Mouse (Mus musculus): ENCODE results near the gene Crtap. TPM values are rescaled to one million over a fixed set of nuclear protein-coding genes. Genes with fewer than 3 reads are reported as not detected.
"Not testable (repeated sequence)": the region's sequence is repeated elsewhere in the genome, so short reads cannot be mapped to it uniquely, and the experiment has no call there.

The Crtap gene
- polyA plus RNA-seq, 1 experiment from 2014 or later = 34.2 TPM

DNA sequence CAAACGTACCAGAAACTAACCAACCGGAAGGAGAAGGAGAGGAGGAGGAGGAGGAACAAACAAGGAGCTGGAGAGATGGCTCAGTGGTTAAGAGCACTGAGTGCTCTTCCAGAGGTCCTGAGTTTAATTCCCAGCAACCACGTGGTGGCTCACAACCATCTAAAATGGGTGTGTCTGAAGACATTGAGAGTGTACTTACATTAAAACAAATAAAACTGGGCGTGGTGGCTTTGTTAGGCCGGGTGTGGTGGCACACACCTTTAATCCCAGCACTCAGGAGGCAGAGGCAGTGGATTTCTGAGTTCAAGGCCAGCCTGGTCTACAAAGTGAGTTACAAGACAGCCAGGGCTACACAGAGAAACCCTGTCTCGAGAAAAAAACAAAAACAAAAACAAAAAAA lies 3.7 kb upstream of the Crtap start:
- H3K4me3 ChIP-seq; H3K4me1 ChIP-seq (replicated peaks); H3K4me2 ChIP-seq; ATAC-seq (ENCODE audit: low read depth); H3K9ac ChIP-seq; H3K36me3 ChIP-seq; H3K27me3 ChIP-seq; H3K27ac ChIP-seq (replicated peaks); H3K9me3 ChIP-seq: not testable (repeated sequence)
- 69% methylated on average over 6 of the region's 6 CpGs for WGBS

DNA sequence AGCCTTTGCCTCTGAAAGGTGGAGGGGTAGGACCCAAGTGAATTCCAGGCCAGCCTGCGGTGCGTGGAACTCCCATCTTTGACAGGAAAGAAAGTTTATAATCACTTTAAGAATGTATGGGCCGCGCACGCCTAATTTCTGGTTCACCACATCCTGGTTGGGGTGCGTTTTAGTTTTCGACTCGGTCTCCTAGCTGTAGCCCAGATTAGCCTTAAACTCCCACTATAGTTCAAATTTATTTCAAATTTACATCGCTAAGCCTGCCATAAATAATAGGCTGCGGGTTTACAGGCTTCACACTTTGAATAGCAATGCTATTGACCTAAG lies 237 bp upstream of the Crtap start:
- peak overlapping the region; percentile 81 for H3K9ac ChIP-seq
- H3K9me3 ChIP-seq = no peaks in the 10 kb centered on the region
- H3K4me1 ChIP-seq (replicated peaks) = peaks cover 7% of the 10 kb centered on the region
- peak overlapping the region; percentile 71 for H3K4me3 ChIP-seq
- no peak for ATAC-seq (ENCODE audit: low read depth)
- H3K36me3 ChIP-seq = no peaks in the 10 kb centered on the region
- WGBS = 5% methylated on average over 10 of the region's 10 CpGs
- H3K27ac ChIP-seq (replicated peaks) = 0 out of 2 replicates have a peak overlapping the region, but pooled peaks have one; percentile 33
- H3K4me2 ChIP-seq = peak overlapping the region; percentile 87
- peaks cover 3% of the 10 kb centered on the region for H3K27me3 ChIP-seq

DNA sequence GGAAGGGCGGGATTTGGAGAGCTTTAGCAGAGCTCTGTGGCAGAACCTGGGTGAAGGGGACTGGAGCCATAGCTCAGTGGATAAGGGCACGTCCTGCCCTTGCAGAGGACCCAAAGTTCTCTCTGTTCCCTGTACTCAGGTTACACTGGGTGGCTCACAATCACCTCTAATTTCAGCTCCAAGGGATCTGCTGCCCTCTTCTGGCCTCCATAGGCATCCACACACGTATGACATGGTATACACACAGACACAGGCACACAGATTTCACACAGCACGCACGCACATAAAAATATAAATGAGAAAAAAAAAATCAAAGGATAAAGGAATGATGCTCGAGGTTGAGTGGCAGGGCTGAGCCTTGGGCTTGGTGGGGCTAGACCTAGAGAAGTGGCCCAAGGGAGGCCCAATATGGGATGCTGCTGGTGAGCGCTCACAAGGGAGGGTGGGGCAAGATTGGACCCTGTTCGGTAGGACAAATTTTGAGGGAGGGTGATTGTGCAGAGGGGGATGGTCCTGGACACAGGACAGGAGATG lies 1.0 kb downstream of the Crtap start:
- Histone ChIP-seq H3K4me1 (replicated peaks) (peaks cover 7% of the 10 kb centered on the region), H3K36me3 (no peaks in the 10 kb centered on the region), H3K27me3 (peaks cover 3% of the 10 kb centered on the region), H3K27ac (replicated peaks) (no peak overlapping the region), H3K4me3 (peak overlapping the region; percentile 71), H3K9ac (no peak overlapping the region), H3K9me3 (no peaks in the 10 kb centered on the region), H3K4me2 (peak overlapping the region; percentile 87)
- ATAC-seq (ENCODE audit: low read depth) = no peak; the same call in none of the 2 replicates
- 78% methylated on average over 8 of the region's 8 CpGs for WGBS

DNA sequence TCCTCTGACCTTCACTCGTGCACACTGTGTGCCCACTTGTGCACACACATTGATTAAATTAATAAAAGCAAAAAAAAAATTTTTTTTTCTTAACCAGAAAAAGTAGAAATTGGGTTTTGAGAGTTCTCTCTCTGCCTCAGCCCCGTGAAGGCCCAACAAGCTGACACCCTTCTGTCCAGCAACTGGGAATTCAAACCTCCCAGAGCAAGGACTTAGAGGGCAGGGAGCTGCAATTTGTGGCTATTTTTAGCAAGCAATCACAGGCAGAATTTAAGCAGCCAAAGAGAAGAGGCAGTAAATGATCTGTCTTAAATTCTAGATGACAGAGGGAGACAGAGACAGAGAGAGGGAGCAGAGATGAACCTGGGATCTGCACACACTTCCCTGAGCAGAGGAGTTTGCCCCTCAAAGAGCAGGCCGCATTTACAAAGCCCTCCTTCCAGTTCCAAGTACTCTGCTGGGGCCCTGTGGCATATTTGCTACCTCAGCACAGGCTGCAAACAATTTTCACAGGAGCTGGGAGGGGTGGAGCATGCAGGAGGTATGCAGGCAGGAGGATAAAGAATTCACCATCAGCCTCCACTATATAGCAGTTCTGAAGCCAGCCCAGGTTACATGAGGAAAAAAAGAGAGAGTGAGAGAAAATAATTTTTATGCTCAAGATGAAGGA lies 1.6 kb downstream of the Crtap start:
- Histone ChIP-seq H3K27me3 (peaks cover 3% of the 10 kb centered on the region), H3K4me1 (replicated peaks) (peaks cover 7% of the 10 kb centered on the region), H3K9ac (no peak overlapping the region), H3K4me2 (no peak overlapping the region), H3K9me3 (no peaks in the 10 kb centered on the region), H3K4me3 (no peak overlapping the region), H3K27ac (replicated peaks) (no peak overlapping the region), H3K36me3 (no peaks in the 10 kb centered on the region)
- WGBS = 79% methylated on average over 3 of the region's 3 CpGs
- no peak for ATAC-seq (ENCODE audit: low read depth)

DNA sequence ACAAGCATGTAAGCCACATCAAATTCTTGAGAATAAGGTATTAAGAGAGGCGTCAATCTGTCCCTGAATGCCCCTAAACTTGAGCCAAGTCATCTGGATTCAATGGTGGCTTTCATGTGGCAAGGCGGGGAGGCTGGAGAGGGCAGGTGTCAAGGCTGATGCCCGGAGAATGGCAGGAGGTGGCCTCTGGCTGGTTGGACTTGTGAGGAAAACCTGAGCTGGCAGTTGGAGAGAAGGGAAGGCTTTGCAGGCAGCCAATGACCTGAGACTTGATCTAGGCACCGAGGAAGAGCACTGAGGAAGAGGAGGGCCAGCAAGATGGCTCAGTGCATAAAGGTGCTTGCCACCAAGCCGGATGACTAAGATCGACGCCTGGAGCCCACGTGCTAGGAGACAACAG lies 2.2 kb downstream of the Crtap start:
- Histone ChIP-seq H3K9ac (no peak overlapping the region), H3K27ac (replicated peaks) (no peak overlapping the region), H3K27me3 (peaks cover 3% of the 10 kb centered on the region), H3K4me3 (no peak overlapping the region), H3K4me2 (no peak overlapping the region), H3K4me1 (replicated peaks) (peaks cover 7% of the 10 kb centered on the region), H3K36me3 (no peaks in the 10 kb centered on the region), H3K9me3 (no peaks in the 10 kb centered on the region)
- no peak for ATAC-seq (ENCODE audit: low read depth)
- WGBS = 93% methylated on average over 8 of the region's 8 CpGs

DNA sequence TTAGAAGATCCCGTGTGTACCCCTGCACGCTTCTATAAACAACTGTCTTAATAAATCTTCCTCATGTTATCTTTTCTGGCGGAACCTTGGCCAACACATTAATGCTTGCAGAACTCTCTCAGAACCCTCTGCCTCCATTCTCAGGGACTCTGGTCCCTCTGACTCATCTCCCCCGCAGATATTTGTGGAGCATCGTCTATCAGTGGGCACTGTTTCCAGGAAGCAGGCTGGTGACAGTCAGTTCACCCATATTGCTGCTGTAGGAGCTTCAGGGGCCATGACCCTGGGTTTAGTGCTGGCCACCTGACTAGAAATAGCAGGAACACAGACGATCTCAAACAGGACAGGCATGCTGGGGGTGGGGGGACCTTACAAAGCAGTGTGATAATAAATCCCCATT lies 3.4 kb downstream of the Crtap start:
- no peak for ATAC-seq (ENCODE audit: low read depth)
- WGBS = 75% methylated on average over 6 of the region's 6 CpGs
- no peak overlapping the region for H3K4me3 ChIP-seq
- H3K9ac ChIP-seq = no peak overlapping the region
- no peak overlapping the region for H3K27ac ChIP-seq (replicated peaks)
- H3K27me3 ChIP-seq = peaks cover 3% of the 10 kb centered on the region
- peaks cover 7% of the 10 kb centered on the region for H3K4me1 ChIP-seq (replicated peaks)
- no peak overlapping the region for H3K4me2 ChIP-seq
- no peaks in the 10 kb centered on the region for H3K36me3 ChIP-seq
- H3K9me3 ChIP-seq = no peaks in the 10 kb centered on the region

DNA sequence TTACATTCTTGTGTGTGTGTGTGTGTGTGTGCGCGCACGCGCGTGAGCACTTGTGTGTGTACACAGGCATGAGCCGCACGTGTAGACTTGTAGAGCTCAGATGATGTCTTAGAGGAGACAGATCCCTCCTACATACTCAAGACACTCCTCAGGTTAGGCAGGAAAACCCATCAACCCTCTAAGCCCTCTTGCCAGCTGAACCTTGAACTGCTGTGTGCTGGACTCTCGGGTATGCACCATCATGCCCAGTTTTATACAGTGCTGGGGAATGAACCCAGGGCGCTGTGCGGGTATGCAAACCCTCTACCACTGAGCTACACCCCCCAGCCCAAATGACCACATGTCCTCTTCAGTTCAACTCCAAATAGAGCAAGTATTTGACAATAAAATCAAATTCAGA lies 5.3 kb downstream of the Crtap start:
- Histone ChIP-seq H3K9me3 (no peaks in the 10 kb centered on the region), H3K27me3 (no peaks in the 10 kb centered on the region), H3K4me2 (no peak overlapping the region), H3K4me1 (replicated peaks) (no peaks in the 10 kb centered on the region), H3K4me3 (no peak overlapping the region), H3K27ac (replicated peaks) (no peak overlapping the region), H3K36me3 (no peaks in the 10 kb centered on the region), H3K9ac (no peak overlapping the region)
- no peak for ATAC-seq (ENCODE audit: low read depth)
- 96% methylated on average over 10 of the region's 10 CpGs for WGBS

DNA sequence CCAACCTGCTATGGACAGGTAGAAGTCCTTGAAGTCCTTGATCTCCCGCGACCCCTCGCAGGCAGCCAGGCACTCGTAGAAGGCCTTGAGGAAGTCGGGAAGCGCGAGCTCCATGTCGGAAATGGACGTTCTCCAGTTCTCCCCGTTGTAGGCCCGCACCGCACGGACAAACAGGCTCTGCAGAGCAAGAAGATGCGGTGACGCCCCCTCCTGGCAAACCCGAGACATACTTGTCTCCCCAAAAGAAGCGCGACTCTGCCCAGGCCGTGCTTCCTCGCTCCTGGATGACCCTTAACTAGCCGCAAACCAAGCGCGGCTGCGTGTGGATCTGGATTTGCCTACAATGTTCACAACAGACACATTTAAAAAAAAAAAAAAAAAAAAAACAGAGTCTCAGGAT lies 5.8 kb downstream of the Crtap start:
- Histone ChIP-seq H3K4me3 (no peak overlapping the region), H3K4me2 (no peak overlapping the region), H3K9me3 (no peaks in the 10 kb centered on the region), H3K36me3 (no peaks in the 10 kb centered on the region), H3K9ac (no peak overlapping the region), H3K27ac (replicated peaks) (no peak overlapping the region), H3K27me3 (no peaks in the 10 kb centered on the region), H3K4me1 (replicated peaks) (no peaks in the 10 kb centered on the region)
- 92% methylated on average over 24 of the region's 24 CpGs for WGBS
- no peak for ATAC-seq (ENCODE audit: low read depth)

DNA sequence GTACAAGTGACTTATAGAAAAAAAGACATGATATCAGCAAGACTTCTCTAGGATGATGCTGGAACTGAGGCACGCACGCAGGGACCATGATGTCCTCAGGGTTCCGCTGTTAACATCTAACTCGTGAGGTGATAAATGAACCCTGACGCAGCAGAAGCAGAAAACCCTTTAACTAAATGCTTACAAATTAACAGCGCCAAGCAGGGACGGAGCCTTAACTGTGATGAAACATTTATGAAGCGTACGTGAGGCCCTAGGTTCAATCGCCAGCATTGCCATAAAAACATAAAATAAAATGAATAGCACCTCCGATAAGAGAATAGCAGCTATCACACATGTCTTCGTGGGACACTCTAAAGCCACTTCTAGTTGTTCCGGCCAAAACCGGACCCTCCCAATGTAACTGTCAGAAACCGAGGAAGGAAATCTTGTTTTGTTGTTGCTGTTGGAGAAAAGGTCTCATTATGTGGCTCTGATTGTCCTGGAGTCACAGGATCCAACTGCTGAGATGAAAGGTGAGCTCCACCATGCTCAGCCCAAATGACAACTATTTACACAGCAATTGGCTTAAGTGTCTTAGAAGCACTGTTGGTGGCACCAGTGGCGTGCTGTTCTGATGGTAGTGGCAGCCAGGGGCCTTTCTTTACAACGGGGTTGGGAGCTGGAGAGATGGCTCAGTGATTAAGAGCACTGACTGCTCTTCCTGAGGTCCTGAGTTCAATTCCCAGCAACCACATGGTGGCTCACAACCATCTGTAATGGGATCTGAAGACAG lies 7.4 kb downstream of the Crtap start:
- no peak overlapping the region for H3K27ac ChIP-seq (replicated peaks)
- H3K9me3 ChIP-seq = no peaks in the 10 kb centered on the region
- no peak for ATAC-seq (ENCODE audit: low read depth)
- H3K4me2 ChIP-seq = no peak overlapping the region
- no peak overlapping the region for H3K4me3 ChIP-seq
- H3K9ac ChIP-seq = no peak overlapping the region
- H3K36me3 ChIP-seq = no peaks in the 10 kb centered on the region
- no peaks in the 10 kb centered on the region for H3K27me3 ChIP-seq
- H3K4me1 ChIP-seq (replicated peaks) = no peaks in the 10 kb centered on the region
- 50% methylated on average over 17 of the region's 17 CpGs for WGBS

DNA sequence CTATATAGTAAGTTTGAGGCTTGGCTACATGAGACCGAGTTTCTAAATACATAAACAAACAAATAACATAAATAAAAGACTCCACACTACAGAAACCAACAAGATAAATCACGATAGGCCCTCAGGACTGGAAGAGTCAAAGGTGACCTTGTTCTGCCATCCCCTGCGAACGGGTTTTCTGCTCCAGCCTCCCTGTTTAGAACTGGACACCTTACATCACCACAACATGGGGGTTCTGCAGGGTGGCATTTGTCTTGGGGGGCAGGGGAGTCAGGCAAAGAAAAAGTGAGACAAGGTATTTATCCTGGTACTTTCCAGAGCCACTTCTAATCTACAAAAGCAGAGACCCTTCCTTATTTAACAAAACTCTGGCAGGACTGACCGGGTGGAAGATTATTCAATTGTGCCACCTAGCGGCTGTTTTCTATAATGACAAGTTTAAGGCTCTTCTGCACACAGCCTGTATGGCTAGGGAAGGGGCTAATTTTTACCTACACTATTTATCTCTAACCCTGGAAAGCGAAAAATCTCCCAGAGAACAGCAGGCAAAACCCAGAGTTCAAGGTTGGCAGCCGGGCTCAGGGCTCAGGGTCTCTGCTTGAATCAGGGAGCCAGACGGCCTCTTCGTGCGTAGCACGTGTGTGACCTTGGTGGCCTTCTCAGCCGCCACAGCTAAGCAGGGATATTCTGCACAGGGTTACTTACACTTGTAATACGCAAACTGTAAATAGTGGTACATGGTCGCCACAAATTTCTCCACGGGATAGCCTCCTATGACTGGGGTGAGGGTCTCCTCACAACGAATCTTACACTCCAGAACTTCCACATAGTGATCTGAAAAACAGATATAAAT lies 9.4 kb downstream of the Crtap start:
- H3K27me3 ChIP-seq = no peaks in the 10 kb centered on the region
- H3K4me1 ChIP-seq (replicated peaks) = no peaks in the 10 kb centered on the region
- H3K4me3 ChIP-seq = no peak overlapping the region
- WGBS = 71% methylated on average over 17 of the region's 17 CpGs
- H3K9ac ChIP-seq = no peak overlapping the region
- H3K9me3 ChIP-seq = no peaks in the 10 kb centered on the region
- no peaks in the 10 kb centered on the region for H3K36me3 ChIP-seq
- peak; percentile 69; the same call in 1 of the 2 replicates for ATAC-seq (ENCODE audit: low read depth)
- no peak overlapping the region for H3K4me2 ChIP-seq
- no peak overlapping the region for H3K27ac ChIP-seq (replicated peaks)

DNA sequence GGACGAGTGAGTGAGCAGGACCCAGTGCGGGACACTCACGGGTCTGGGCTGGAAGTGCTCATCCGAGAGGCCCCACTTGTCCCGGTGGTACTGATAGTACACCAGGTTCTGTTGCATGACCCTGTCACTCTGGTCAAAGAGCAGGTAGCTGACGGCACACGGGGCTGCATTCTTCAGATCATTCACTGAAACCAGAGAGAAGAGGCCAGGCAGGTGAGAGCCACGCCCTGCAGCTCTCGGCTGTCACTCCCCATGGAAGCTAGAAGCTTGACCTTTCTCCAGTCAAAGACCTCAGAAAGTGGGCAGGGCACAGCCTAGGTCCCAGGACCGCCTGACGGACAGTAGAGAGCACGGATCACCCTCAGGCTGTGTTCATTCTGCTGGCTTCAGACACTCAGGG lies 10.6 kb downstream of the Crtap start:
- Histone ChIP-seq H3K4me3 (no peak overlapping the region), H3K9me3 (no peaks in the 10 kb centered on the region), H3K36me3 (no peaks in the 10 kb centered on the region), H3K27ac (replicated peaks) (no peak overlapping the region), H3K4me2 (no peak overlapping the region), H3K4me1 (replicated peaks) (no peaks in the 10 kb centered on the region), H3K9ac (no peak overlapping the region), H3K27me3 (no peaks in the 10 kb centered on the region)
- no peak for ATAC-seq (ENCODE audit: low read depth)
- 90% methylated on average over 12 of the region's 12 CpGs for WGBS

DNA sequence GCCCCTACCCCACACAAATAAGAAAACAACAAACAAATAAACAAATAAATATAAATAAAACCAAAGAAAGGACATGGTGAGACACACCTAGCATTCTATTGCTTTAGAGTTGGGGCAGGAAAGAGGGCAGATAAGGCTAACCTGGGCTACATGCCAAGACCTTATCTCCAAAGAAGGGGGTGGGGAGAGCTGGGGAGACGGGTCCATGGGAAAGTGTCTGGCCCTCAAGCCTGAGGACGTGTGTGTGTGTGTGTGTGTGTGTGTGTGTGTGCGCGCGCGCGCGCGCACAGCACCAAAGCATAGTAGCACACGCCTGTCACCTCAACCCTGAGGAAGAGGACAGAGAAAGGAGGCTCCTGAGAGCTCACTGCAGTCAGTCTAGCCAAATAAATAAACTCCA lies 13.3 kb downstream of the Crtap start:
- Histone ChIP-seq H3K27me3 (no peaks in the 10 kb centered on the region), H3K4me2 (no peak overlapping the region), H3K9me3 (no peaks in the 10 kb centered on the region), H3K4me1 (replicated peaks) (no peaks in the 10 kb centered on the region), H3K4me3 (no peak overlapping the region), H3K27ac (replicated peaks) (no peak overlapping the region), H3K36me3 (no peaks in the 10 kb centered on the region), H3K9ac (no peak overlapping the region)
- WGBS = 96% methylated on average over 10 of the region's 10 CpGs
- ATAC-seq (ENCODE audit: low read depth) = no peak
